Mouse (Mus musculus): ENCODE data around the gene Igsf10.

GRCm38 (mm10) chr3:59278620-59279019 lies 65.6 kb downstream of the Igsf10 start:
- TF ChIP-seq CTCF (IDR thresholded peaks at IDR 0.05; ENCODE audit: borderline replicate concordance, control insufficient read depth, extremely low read depth, insufficient read depth, low read length, poor library complexity) (no peak), POLR2A (IDR thresholded peaks at IDR 0.05; ENCODE audit: control insufficient read depth, extremely low read depth, insufficient read depth, low read length, poor library complexity) (no peak)
